Mouse (Mus musculus) G1E (cell line): Measurements from ENCODE around the gene Mpeg1. TPM values are rescaled to one million over a fixed set of nuclear protein-coding genes. Genes with fewer than 3 reads are reported as not detected.
A peak's percentile ranks its signal among the peaks of the same experiment; 100 is the strongest.

Experiments used
- ATAC-seq: 2 replicates; pipeline ENCODE4 v1.8.0; 2016; ENCODE audit warnings: mild to moderate bottlenecking; ENCODE audit not compliant: insufficient number of reproducible peaks, poor library complexity, low FRiP score, severe bottlenecking; ENCODE audit errors: extremely low read depth
- DNase-seq: peaks from one replicate; pipeline ENCODE4 v3.0.0; 2012; ENCODE audit warnings: low spot score
- H3K27me3 ChIP-seq: 2 replicates; pipeline ENCODE4 v1.6.1; 2012; ENCODE audit warnings: mild to moderate bottlenecking, low read length, inconsistent platforms; ENCODE audit not compliant: insufficient read depth
- H3K36me3 ChIP-seq: replicated peaks from 2 replicates; pipeline ENCODE3; 2012; ENCODE audit warnings: mild to moderate bottlenecking, inconsistent platforms
- H3K4me1 ChIP-seq: 2 replicates; pipeline ENCODE4 v1.6.1; 2012; ENCODE audit warnings: low read depth, low read length, inconsistent platforms, mixed read lengths; ENCODE audit not compliant: insufficient read depth
- H3K4me3 ChIP-seq: 2 replicates; pipeline ENCODE4 v1.5.1; 2012; ENCODE audit warnings: low read depth, mild to moderate bottlenecking, inconsistent platforms, low read length, moderate library complexity, mixed read lengths
- H3K9me3 ChIP-seq: replicated peaks from 2 replicates; pipeline ENCODE4 v1.6.1; 2012; ENCODE audit warnings: inconsistent platforms
- CTCF ChIP-seq: IDR thresholded peaks from 2 replicates; pipeline ENCODE4 v1.5.1; 2012; ENCODE audit warnings: low read depth, low read length, inconsistent platforms, mixed read lengths
- GATA1 ChIP-seq: IDR thresholded peaks from 2 replicates; pipeline ENCODE4 v1.6.1; 2012; ENCODE audit warnings: borderline replicate concordance, low read length, inconsistent platforms, mixed read lengths
- GATA2 ChIP-seq: IDR thresholded peaks from 2 replicates; pipeline ENCODE4 v1.6.1; 2012; ENCODE audit warnings: low read depth, low read length, inconsistent platforms, borderline replicate concordance
- POLR2AphosphoS5 ChIP-seq: IDR thresholded peaks from 2 replicates; pipeline ENCODE4 v1.6.1; 2012; ENCODE audit warnings: low read depth, low read length, inconsistent platforms; ENCODE audit not compliant: insufficient replicate concordance
- TAL1 ChIP-seq: conservative IDR thresholded peaks from 2 replicates; pipeline ENCODE4 v1.6.1; 2012; ENCODE audit warnings: low read depth, low read length, inconsistent platforms, mixed read lengths
- polyA plus RNA-seq: library from polyadenylated mRNA; stranded (reverse); fragments of >175 nt; gene quantifications from 2 replicates; pipeline ENCODE4 v1.2.3, GENCODE M21; 2012
- total RNA-seq, 2 experiments: library from RNA; stranded (forward) in 1 of 2; stranded (reverse) in 1 of 2; fragments of 200-1000 nt in 1 of 2; fragments of >200 nt in 1 of 2; fragmentation: Nextera tagmentation in 1 of 2; gene quantifications; 2 replicates each; pipeline ENCODE4 v1.2.3; 2014 to 2017

Gene Mpeg1
- total and polyA plus RNA-seq, 3 experiments = 0.22 TPM; not detected in 2

DNA sequence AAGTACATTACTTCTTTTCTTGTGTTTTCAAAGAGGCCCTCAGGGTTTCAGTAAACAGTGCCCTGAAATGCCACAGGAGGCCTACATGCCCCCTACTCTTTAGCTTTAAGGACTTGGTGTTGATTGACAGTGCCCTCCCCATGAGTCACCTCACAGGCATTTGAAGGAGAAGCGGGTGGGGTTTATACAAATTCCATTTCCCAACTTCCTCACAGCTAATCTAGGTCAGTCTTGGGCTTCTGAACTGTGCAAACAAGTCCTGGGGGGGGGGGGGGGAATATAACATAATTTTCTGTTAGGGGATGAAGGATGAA is 3.1 kb downstream of the Mpeg1 start:
- Histone ChIP-seq H3K4me3 (no peak overlapping the region), H3K9me3 (no peaks in the 10 kb centered on the region), H3K27me3 (no peaks in the 10 kb centered on the region), H3K4me1 (no peaks in the 10 kb centered on the region; the same call in 1 of the 2 replicates), H3K36me3 (no peaks in the 10 kb centered on the region)
- ATAC-seq (no peak), DNase-seq (no peak)
- TF ChIP-seq CTCF (no peak), GATA2 (no peak), GATA1 (no peak), TAL1 (no peak), POLR2AphosphoS5 (no peak)

DNA sequence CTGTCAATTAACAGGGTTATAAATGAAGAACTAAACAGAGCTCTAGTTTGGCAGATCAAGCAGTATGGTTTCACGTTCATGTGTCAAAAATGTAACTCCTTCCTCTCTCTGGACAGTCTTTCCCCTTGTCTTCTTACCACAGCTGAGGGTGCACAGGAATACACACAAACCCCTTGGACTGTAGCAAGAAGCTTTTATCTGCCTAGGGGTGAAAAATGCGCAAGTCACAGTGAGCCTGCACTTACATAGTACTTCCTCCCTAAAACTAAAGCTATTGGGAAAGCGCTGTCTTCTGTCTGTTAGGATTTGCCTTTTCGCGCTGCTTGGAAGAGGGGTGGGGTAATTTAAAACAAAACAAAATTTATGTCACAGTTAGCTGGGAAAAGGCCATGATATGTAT is 3.5 kb downstream of the Mpeg1 start:
- Histone ChIP-seq H3K4me1 (no peaks in the 10 kb centered on the region; the same call in 1 of the 2 replicates), H3K9me3 (no peaks in the 10 kb centered on the region), H3K36me3 (no peaks in the 10 kb centered on the region), H3K4me3 (no peak overlapping the region), H3K27me3 (no peaks in the 10 kb centered on the region)
- TF ChIP-seq POLR2AphosphoS5 (no peak), TAL1 (no peak), GATA1 (no peak), GATA2 (no peak), CTCF (no peak)
- DNase-seq (no peak), ATAC-seq (no peak)

DNA sequence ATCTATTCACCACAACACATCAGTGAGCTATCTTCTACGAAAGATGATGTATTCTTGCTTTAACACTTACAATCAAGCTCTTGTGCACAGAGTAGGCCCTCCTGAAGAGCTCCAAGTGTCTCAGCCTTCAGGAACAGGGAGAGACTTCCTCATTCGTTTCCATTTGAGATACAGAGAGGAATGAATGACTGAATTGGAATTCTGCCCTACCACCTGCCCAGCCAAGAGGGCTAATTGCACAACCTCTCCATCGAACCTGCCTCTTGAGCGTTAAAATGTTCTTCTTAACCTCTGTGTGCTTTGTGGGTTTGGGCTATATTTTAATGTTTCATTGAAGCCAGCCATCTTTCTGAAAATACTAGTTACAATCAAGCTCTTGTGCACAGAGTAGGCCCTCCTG is 4.1 kb downstream of the Mpeg1 start:
- no peaks in the 10 kb centered on the region for H3K27me3 ChIP-seq
- no peaks in the 10 kb centered on the region for H3K36me3 ChIP-seq
- no peak for ATAC-seq
- no peak for DNase-seq
- no peak for TF ChIP-seq TAL1
- no peak for TF ChIP-seq CTCF
- TF ChIP-seq GATA1 = no peak
- no peak for TF ChIP-seq POLR2AphosphoS5
- TF ChIP-seq GATA2 = no peak
- no peaks in the 10 kb centered on the region for H3K9me3 ChIP-seq
- H3K4me3 ChIP-seq = no peak overlapping the region
- no peaks in the 10 kb centered on the region; the same call in 1 of the 2 replicates for H3K4me1 ChIP-seq

DNA sequence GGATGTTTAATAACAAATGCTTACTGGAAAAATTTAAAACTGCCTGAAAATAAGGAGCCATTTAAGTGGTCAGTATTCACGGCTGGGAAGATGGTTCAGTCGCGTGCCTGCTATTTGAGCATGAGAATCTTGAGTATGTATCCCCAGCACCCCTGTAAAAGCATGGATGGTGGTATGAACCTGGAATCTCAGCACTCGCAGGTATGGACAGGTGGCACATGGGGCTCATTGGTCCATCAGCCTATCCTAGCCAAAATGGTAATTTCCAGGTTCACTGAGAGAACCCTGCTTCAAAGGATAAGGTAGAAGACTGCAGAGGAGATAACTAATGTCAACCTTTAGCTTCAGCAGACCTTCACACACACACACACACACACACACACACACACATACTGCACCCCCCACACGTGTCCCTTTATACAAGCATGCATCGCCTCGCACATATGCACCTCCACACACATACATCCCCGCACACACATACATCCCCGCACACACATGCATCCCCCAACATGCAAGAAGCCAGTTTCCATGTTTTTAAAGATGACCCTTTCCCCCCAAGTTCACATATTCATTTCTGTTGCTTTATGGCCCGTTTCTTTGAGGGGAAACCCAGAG is 5.1 kb downstream of the Mpeg1 start:
- ATAC-seq (no peak), DNase-seq (no peak)
- Histone ChIP-seq H3K36me3 (no peaks in the 10 kb centered on the region), H3K4me3 (no peak overlapping the region), H3K27me3 (no peaks in the 10 kb centered on the region), H3K9me3 (no peaks in the 10 kb centered on the region), H3K4me1 (no peaks in the 10 kb centered on the region; the same call in 1 of the 2 replicates)
- TF ChIP-seq GATA1 = no peak
- TF ChIP-seq GATA2 = no peak
- no peak for TF ChIP-seq TAL1
- no peak for TF ChIP-seq POLR2AphosphoS5
- TF ChIP-seq CTCF = no peak

DNA sequence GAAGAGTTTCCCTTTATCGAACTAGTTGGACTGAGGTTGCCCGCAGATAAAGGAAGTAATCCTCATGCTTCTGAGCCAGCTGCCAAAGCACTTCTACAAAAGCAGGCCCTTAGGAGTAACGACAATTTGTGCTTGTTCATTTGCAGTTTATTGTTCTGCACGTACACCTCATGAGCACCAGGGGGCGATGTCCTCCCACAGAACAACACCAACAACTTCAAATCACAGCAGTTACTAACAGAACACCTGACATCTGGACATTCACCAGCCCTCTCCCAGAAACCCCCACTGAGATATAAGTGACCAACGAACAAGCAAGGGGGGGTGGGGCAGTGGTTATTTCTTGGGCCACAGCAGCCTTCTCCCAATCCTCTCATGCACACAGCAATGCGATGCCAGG is 5.6 kb downstream of the Mpeg1 start:
- TF ChIP-seq GATA1 (no peak), POLR2AphosphoS5 (no peak), TAL1 (no peak), GATA2 (no peak), CTCF (peak; percentile 50; the same call in 1 of the 2 replicates)
- Histone ChIP-seq H3K36me3 (no peaks in the 10 kb centered on the region), H3K4me1 (no peaks in the 10 kb centered on the region; the same call in 1 of the 2 replicates), H3K27me3 (no peaks in the 10 kb centered on the region), H3K4me3 (no peak overlapping the region), H3K9me3 (no peaks in the 10 kb centered on the region)
- no peak for ATAC-seq
- DNase-seq = no peak

DNA sequence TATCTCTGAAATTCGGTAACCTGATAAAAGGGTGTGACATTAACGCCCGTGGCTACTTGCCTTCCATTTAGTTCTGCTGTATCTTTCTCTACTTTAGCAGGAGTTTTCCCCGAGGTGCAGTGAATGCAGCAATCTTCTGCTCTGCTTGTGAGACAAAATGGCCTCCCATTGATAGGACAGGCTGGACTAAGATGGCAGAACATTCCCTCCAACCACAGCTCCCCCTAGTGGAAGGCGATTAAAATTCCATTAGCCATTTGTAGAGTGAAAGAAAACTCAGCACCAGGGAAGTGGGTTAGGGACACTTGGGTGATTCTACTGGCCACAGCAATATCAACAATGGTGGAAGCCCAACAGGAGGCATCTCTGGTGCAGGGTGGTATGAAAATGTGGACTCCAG is 6.9 kb downstream of the Mpeg1 start:
- Histone ChIP-seq H3K27me3 (no peaks in the 10 kb centered on the region), H3K4me3 (no peak overlapping the region), H3K9me3 (no peaks in the 10 kb centered on the region), H3K4me1 (no peaks in the 10 kb centered on the region; the same call in 1 of the 2 replicates), H3K36me3 (no peaks in the 10 kb centered on the region)
- DNase-seq (no peak), ATAC-seq (no peak)
- no peak for TF ChIP-seq GATA1
- TF ChIP-seq CTCF = no peak; the same call in none of the 2 replicates
- TF ChIP-seq POLR2AphosphoS5 = no peak
- TF ChIP-seq TAL1 = no peak
- no peak for TF ChIP-seq GATA2
